Comparison of ENCODE assay signal across 8 mouse cellular contexts in genomic region chr19:16435531-16436231, GRCm38 (mm10). TPM values are rescaled to one million over a fixed set of nuclear protein-coding genes. Genes with fewer than 3 reads are reported as not detected.
DNase-seq lines count a peak whose midpoint lies in the region; ATAC-seq and TF ChIP-seq lines count a peak whose summit lies in the region.

Gene Gna14 (plus strand): TSS chr19:16435762.

- H3K9me3 ChIP-seq in embryonic facial prominence, embryonic 15.5 days (replicated peaks): no peaks in the 10 kb centered on the region
- no peaks in the 10 kb centered on the region for H3K9me3 ChIP-seq in heart, embryonic 11.5 days (replicated peaks; ENCODE audit: control insufficient read depth, low read length)
- H3K9me3 ChIP-seq in kidney, embryonic 14.5 days (ENCODE audit: control insufficient read depth, low read length): no peaks in the 10 kb centered on the region
- H3K9me3 ChIP-seq in liver, postnatal 0 days (ENCODE audit: low read length): no peaks in the 10 kb centered on the region
- no peaks in the 10 kb centered on the region for H3K9me3 ChIP-seq in neural tube, embryonic 11.5 days (ENCODE audit: control insufficient read depth, low read length)

- no peaks in the 10 kb centered on the region for H3K79me2 ChIP-seq in C2C12 (ENCODE audit: control insufficient read depth, insufficient read depth)

- TF ChIP-seq EP300 in liver, postnatal 0 days (IDR thresholded peaks at IDR 0.05; ENCODE audit: low read depth): no peak

- peak; percentile 81 for DNase-seq in liver, postnatal 0 days
- peak; percentile 75 for DNase-seq in neural tube, embryonic 11.5 days (ENCODE audit: low spot score)

- no peak within 1 kb of the TSS for H3K27ac ChIP-seq in bone marrow, adult 2 months (ENCODE audit: control insufficient read depth, insufficient read depth, low read depth, low read length, poor library complexity)
- H3K27ac ChIP-seq in embryonic facial prominence, embryonic 15.5 days (replicated peaks): 0 out of 2 replicates have a peak within 1 kb of the TSS, but pooled peaks have one; percentile 0
- no peak within 1 kb of the TSS for H3K27ac ChIP-seq in heart, embryonic 11.5 days (ENCODE audit: low read depth, low read length)
- H3K27ac ChIP-seq in kidney, embryonic 14.5 days (ENCODE audit: low read depth, low read length): no peak within 1 kb of the TSS; the same call in 1 of the 2 replicates
- H3K27ac ChIP-seq in liver, postnatal 0 days (ENCODE audit: low read depth): no peak within 1 kb of the TSS
- H3K27ac ChIP-seq in neural tube, embryonic 11.5 days (ENCODE audit: low read depth, low read length): no peak within 1 kb of the TSS
- peak within 1 kb of the TSS; percentile 40 for H3K27ac ChIP-seq in testis, adult 2 months (ENCODE audit: control insufficient read depth, insufficient read depth, low read depth, low read length)

- TF ChIP-seq CTCF in C2C12 (IDR thresholded peaks at IDR 0.05; ENCODE audit: control insufficient read depth, insufficient read depth, insufficient read length): peak; percentile 30
- TF ChIP-seq CTCF in bone marrow, adult 2 months (IDR thresholded peaks at IDR 0.05; ENCODE audit: control insufficient read depth, insufficient read depth, low read length): peak; percentile 63
- TF ChIP-seq CTCF in liver, postnatal 0 days (IDR thresholded peaks at IDR 0.05; ENCODE audit: low read depth): peak; percentile 77
- TF ChIP-seq CTCF in testis, adult 2 months (IDR thresholded peaks at IDR 0.05; ENCODE audit: control insufficient read depth, insufficient read depth, insufficient replicate concordance, low read depth, low read length): peak; percentile 66; the same call in 1 of the 2 replicates

- no peak for TF ChIP-seq POLR2A in bone marrow, adult 2 months (IDR thresholded peaks at IDR 0.05; ENCODE audit: borderline replicate concordance, control insufficient read depth, low read depth, low read length)
- peak; percentile 23; the same call in 1 of the 2 replicates for TF ChIP-seq POLR2A in testis, adult 2 months (IDR thresholded peaks at IDR 0.05; ENCODE audit: control insufficient read depth, low read depth, low read length)

- no peak within 1 kb of the TSS for H3ac ChIP-seq in C2C12 (ENCODE audit: control insufficient read depth, insufficient read length, low read depth)

- ATAC-seq in embryonic facial prominence, embryonic 15.5 days (ENCODE audit: insufficient number of reproducible peaks, low FRiP score, low TSS enrichment, low read depth): peak; percentile 71
- ATAC-seq in heart, embryonic 11.5 days (replicated peaks; ENCODE audit: insufficient number of reproducible peaks, low FRiP score, low TSS enrichment): peak; percentile 51; the same call in 1 of the 2 replicates
- peak; percentile 80 for ATAC-seq in kidney, embryonic 14.5 days (ENCODE audit: low FRiP score, low TSS enrichment)
- peak; percentile 82 for ATAC-seq in liver, postnatal 0 days
- ATAC-seq in neural tube, embryonic 11.5 days (ENCODE audit: insufficient read depth, low FRiP score, low TSS enrichment): peak; percentile 68; the same call in 1 of the 2 replicates

- no peaks in the 10 kb centered on the region for H3K36me3 ChIP-seq in C2C12 (ENCODE audit: control insufficient read depth, insufficient read depth)
- no peaks in the 10 kb centered on the region for H3K36me3 ChIP-seq in embryonic facial prominence, embryonic 15.5 days
- H3K36me3 ChIP-seq in heart, embryonic 11.5 days (ENCODE audit: control insufficient read depth, insufficient read depth, low read length): no peaks in the 10 kb centered on the region
- H3K36me3 ChIP-seq in kidney, embryonic 14.5 days (ENCODE audit: control insufficient read depth, insufficient read depth, low read length): no peaks in the 10 kb centered on the region
- H3K36me3 ChIP-seq in liver, postnatal 0 days (replicated peaks; ENCODE audit: insufficient read depth, low read length): no peaks in the 10 kb centered on the region
- H3K36me3 ChIP-seq in neural tube, embryonic 11.5 days (ENCODE audit: control insufficient read depth, insufficient read depth, low read length): no peaks in the 10 kb centered on the region
- no peaks in the 10 kb centered on the region for H3K36me3 ChIP-seq in testis, adult 2 months (ENCODE audit: control insufficient read depth, insufficient read depth, low read length)

- H3K4me3 ChIP-seq in C2C12 (ENCODE audit: insufficient read depth, poor library complexity, severe bottlenecking): no peak within 1 kb of the TSS
- peak within 1 kb of the TSS; percentile 50 for H3K4me3 ChIP-seq in bone marrow, adult 2 months (replicated peaks; ENCODE audit: control insufficient read depth, low read depth, low read length)
- H3K4me3 ChIP-seq in embryonic facial prominence, embryonic 15.5 days (replicated peaks): peak within 1 kb of the TSS; percentile 46
- H3K4me3 ChIP-seq in heart, embryonic 11.5 days (ENCODE audit: low read depth, low read length): peak within 1 kb of the TSS; percentile 46
- H3K4me3 ChIP-seq in kidney, embryonic 14.5 days (ENCODE audit: low read length): peak within 1 kb of the TSS; percentile 44
- H3K4me3 ChIP-seq in liver, postnatal 0 days (ENCODE audit: low read depth, low read length): peak within 1 kb of the TSS; percentile 55
- peak within 1 kb of the TSS; percentile 35 for H3K4me3 ChIP-seq in neural tube, embryonic 11.5 days (ENCODE audit: low read depth, low read length)
- H3K4me3 ChIP-seq in testis, adult 2 months (ENCODE audit: control insufficient read depth, low read depth, low read length): peak within 1 kb of the TSS; percentile 79

- peaks cover 1% of the 10 kb centered on the region; the same call in 1 of the 2 replicates for H3K4me1 ChIP-seq in bone marrow, adult 2 months (ENCODE audit: control insufficient read depth, insufficient read depth, low read length)
- H3K4me1 ChIP-seq in embryonic facial prominence, embryonic 15.5 days: peaks cover 22% of the 10 kb centered on the region
- peaks cover 21% of the 10 kb centered on the region for H3K4me1 ChIP-seq in heart, embryonic 11.5 days (ENCODE audit: control insufficient read depth, insufficient read depth, low read length)
- H3K4me1 ChIP-seq in kidney, embryonic 14.5 days (ENCODE audit: control insufficient read depth, insufficient read depth, low read length): peaks cover 33% of the 10 kb centered on the region; the same call in 1 of the 2 replicates
- peaks cover 19% of the 10 kb centered on the region for H3K4me1 ChIP-seq in liver, postnatal 0 days (ENCODE audit: insufficient read depth)
- peaks cover 23% of the 10 kb centered on the region; the same call in 1 of the 2 replicates for H3K4me1 ChIP-seq in neural tube, embryonic 11.5 days (ENCODE audit: control insufficient read depth, insufficient read depth, low read length)
- H3K4me1 ChIP-seq in testis, adult 2 months (ENCODE audit: control insufficient read depth, insufficient read depth, low read length): peaks cover 24% of the 10 kb centered on the region

- no peaks in the 10 kb centered on the region for H3K79me3 ChIP-seq in C2C12 (ENCODE audit: low read depth)

- peaks cover 6% of the 10 kb centered on the region for H3K27me3 ChIP-seq in C2C12 (ENCODE audit: control insufficient read depth, insufficient read depth, insufficient read length)
- peaks cover 21% of the 10 kb centered on the region for H3K27me3 ChIP-seq in embryonic facial prominence, embryonic 15.5 days
- H3K27me3 ChIP-seq in heart, embryonic 11.5 days (ENCODE audit: control insufficient read depth, insufficient read depth, low read length): peaks cover 14% of the 10 kb centered on the region
- peaks cover 15% of the 10 kb centered on the region for H3K27me3 ChIP-seq in kidney, embryonic 14.5 days (ENCODE audit: control insufficient read depth, insufficient read depth, low read length)
- peaks cover 14% of the 10 kb centered on the region; the same call in 1 of the 2 replicates for H3K27me3 ChIP-seq in liver, postnatal 0 days (ENCODE audit: insufficient read depth, low read length)
- H3K27me3 ChIP-seq in neural tube, embryonic 11.5 days (ENCODE audit: control insufficient read depth, insufficient read depth, low read length): peaks cover 26% of the 10 kb centered on the region
- H3K27me3 ChIP-seq in testis, adult 2 months (ENCODE audit: control insufficient read depth, insufficient read depth, low read length): no peaks in the 10 kb centered on the region

- WGBS in bone marrow, adult 2 months: 1% methylated on average over 27 of the region's 27 CpGs
- WGBS in embryonic facial prominence, embryonic 15.5 days: 1% methylated on average over 27 of the region's 27 CpGs
- 2% methylated on average over 27 of the region's 27 CpGs for WGBS in heart, embryonic 11.5 days (ENCODE audit: insufficient replicate concordance)
- WGBS in kidney, embryonic 14.5 days: under 1% methylated on average over 24 of the region's 27 CpGs
- under 1% methylated on average over 26 of the region's 27 CpGs for WGBS in liver, postnatal 0 days (ENCODE audit: insufficient replicate concordance)
- WGBS in neural tube, embryonic 11.5 days: under 1% methylated on average over 26 of the region's 27 CpGs

- H3K4me2 ChIP-seq in embryonic facial prominence, embryonic 15.5 days (replicated peaks): peak within 1 kb of the TSS; percentile 72
- peak within 1 kb of the TSS; percentile 93 for H3K4me2 ChIP-seq in heart, embryonic 11.5 days
- H3K4me2 ChIP-seq in kidney, embryonic 14.5 days (replicated peaks; ENCODE audit: low read depth, low read length): peak within 1 kb of the TSS; percentile 66
- H3K4me2 ChIP-seq in liver, postnatal 0 days (ENCODE audit: low read depth, low read length): peak within 1 kb of the TSS; percentile 93
- peak within 1 kb of the TSS; percentile 64 for H3K4me2 ChIP-seq in neural tube, embryonic 11.5 days (ENCODE audit: low read depth)

- H3K9ac ChIP-seq in embryonic facial prominence, embryonic 15.5 days: peak within 1 kb of the TSS; percentile 16; the same call in 1 of the 2 replicates
- H3K9ac ChIP-seq in heart, embryonic 11.5 days (ENCODE audit: low read depth, low read length): no peak within 1 kb of the TSS
- peak within 1 kb of the TSS; percentile 47 for H3K9ac ChIP-seq in kidney, embryonic 14.5 days (ENCODE audit: low read depth, low read length)
- H3K9ac ChIP-seq in liver, postnatal 0 days (replicated peaks): peak within 1 kb of the TSS; percentile 53
- peak within 1 kb of the TSS; percentile 41 for H3K9ac ChIP-seq in neural tube, embryonic 11.5 days (ENCODE audit: low read length)

TF ChIP-seq in C2C12, 6 proteins besides CTCF, POLR2A, EP300 and RAD21 (continues in another document):
- TF ChIP-seq MYOG (IDR thresholded peaks at IDR 0.05; ENCODE audit: control insufficient read depth, extremely low read depth, insufficient read length): no peak

RNA-seq across cellular contexts. Expression of gene Gna14, which starts in this region (rescaled TPM):
- 0.05 TPM for polyA plus RNA-seq in C2C12 (2012; fragmentation: generic; extraction: Trizol)
- 0.49 TPM in 1 of 2 replicates, not detected in the other for polyA plus RNA-seq in bone marrow, adult 2 months (2011; ENCODE audit: insufficient read depth, insufficient read length, low replicate concordance, missing spikeins)
- 4.7 and 4.8 TPM in 2 replicates for polyA plus RNA-seq in embryonic facial prominence, embryonic 15.5 days (2015; fragmentation: Nextera tagmentation; extraction: Ambion mirVana)
- polyA plus RNA-seq in heart, embryonic 11.5 days (2014; fragmentation: Nextera tagmentation; extraction: Ambion mirVana): 1.3 and 1.4 TPM in 2 replicates
- 8.0 and 9.2 TPM in 2 replicates for polyA plus RNA-seq in kidney, embryonic 14.5 days (2014; fragmentation: Nextera tagmentation; extraction: Ambion mirVana)
- polyA plus RNA-seq in liver, postnatal 0 days (2015; fragmentation: Nextera tagmentation; extraction: Ambion mirVana): 0.57 and 0.79 TPM in 2 replicates
- polyA plus RNA-seq in neural tube, embryonic 11.5 days (2014; fragmentation: Nextera tagmentation; extraction: Ambion mirVana): 0.16 and 0.28 TPM in 2 replicates
- 5.1 and 6.4 TPM in 2 replicates for polyA plus RNA-seq in testis, adult 2 months (2012; rRNA removed)

Comparison
In these comparisons a context has a peak if more than half of its experiments do, and no peak if none do; other contexts are left out.
1. Peak in DNase-seq, ATAC-seq, H3K4me3 ChIP-seq, H3K9ac ChIP-seq and H3K4me2 ChIP-seq in liver, postnatal 0 days; RNA of the gene not detected or under 1 TPM.
2. Peak in DNase-seq, ATAC-seq, H3K4me3 ChIP-seq, H3K9ac ChIP-seq and H3K4me2 ChIP-seq in neural tube, embryonic 11.5 days; RNA of the gene not detected or under 1 TPM.
3. H3K27ac ChIP-seq: peak in embryonic facial prominence, embryonic 15.5 days (single experiment) and testis, adult 2 months (single experiment); none in bone marrow, adult 2 months (single experiment), heart, embryonic 11.5 days (single experiment), kidney, embryonic 14.5 days (single experiment), liver, postnatal 0 days (single experiment) and neural tube, embryonic 11.5 days (single experiment).
4. Peak in every context shown above with its lines, with median percentiles within 50 percentile points of each other: CTCF ChIP-seq, ATAC-seq and H3K4me2 ChIP-seq.